Mouse (Mus musculus) c-Kit-positive CD71-positive TER-119-negative erythroid progenitor cells, embryonic 14.5 days (primary cell): ENCODE measurements around the gene Fam76a.
"Not testable (repeated sequence)": the region's sequence is repeated elsewhere in the genome, so short reads cannot be mapped to it uniquely, and the experiment has no call there.

Experiments used
- DNase-seq: peaks from one replicate; pipeline ENCODE4 v3.0.0-alpha.2; 2013; ENCODE audit warnings: low read depth

Fam76a gene

GRCm38 (mm10) chr4:132944776-132945175, 22.4 kb upstream of the Fam76a start:
- no peak for DNase-seq

GRCm38 (mm10) chr4:132944106-132944505, 21.7 kb upstream of the Fam76a start:
- DNase-seq, result no peak

GRCm38 (mm10) chr4:132943088-132943487, 20.7 kb upstream of the Fam76a start:
- no peak for DNase-seq

- no peak for DNase-seq
Measured at GRCm38 (mm10) chr4:132941012-132941729, 18.8 kb upstream of the Fam76a start.

- DNase-seq, result no peak
Measured at GRCm38 (mm10) chr4:132939421-132940127, 17.2 kb upstream of the Fam76a start.

GRCm38 (mm10) chr4:132938181-132938941, 16.0 kb upstream of the Fam76a start:
- DNase-seq, result no peak

- no peak for DNase-seq
Measured at GRCm38 (mm10) chr4:132934639-132935038, 12.3 kb upstream of the Fam76a start.

- DNase-seq, result no peak
Measured at GRCm38 (mm10) chr4:132932752-132933404, 10.5 kb upstream of the Fam76a start.

- DNase-seq, result peak; percentile 73
Measured at GRCm38 (mm10) chr4:132930784-132931183, 8.4 kb upstream of the Fam76a start.

- not testable (repeated sequence) for DNase-seq
Measured at GRCm38 (mm10) chr4:132926520-132926919, 4.2 kb upstream of the Fam76a start.

GRCm38 (mm10) chr4:132922061-132922530, 262 bp downstream of the Fam76a start:
- DNase-seq, result no peak

GRCm38 (mm10) chr4:132921488-132921887, 870 bp downstream of the Fam76a start:
- DNase-seq, result no peak

- no peak for DNase-seq
Measured at GRCm38 (mm10) chr4:132920171-132920570, 2.2 kb downstream of the Fam76a start.

GRCm38 (mm10) chr4:132918493-132918892, 3.9 kb downstream of the Fam76a start:
- not testable (repeated sequence) for DNase-seq

GRCm38 (mm10) chr4:132912156-132912555, 10.2 kb downstream of the Fam76a start:
- no peak for DNase-seq

- no peak for DNase-seq
Measured at GRCm38 (mm10) chr4:132905843-132906360, 16.5 kb downstream of the Fam76a start.

- no peak for DNase-seq
Measured at GRCm38 (mm10) chr4:132904765-132905309, 17.5 kb downstream of the Fam76a start.

GRCm38 (mm10) chr4:132904071-132904470, 18.3 kb downstream of the Fam76a start:
- no peak for DNase-seq

GRCm38 (mm10) chr4:132898197-132898596, 24.2 kb downstream of the Fam76a start:
- DNase-seq, result no peak

GRCm38 (mm10) chr4:132894402-132894801, 28.0 kb downstream of the Fam76a start:
- DNase-seq, result no peak

- no peak for DNase-seq
Measured at GRCm38 (mm10) chr4:132884844-132885374, 37.4 kb downstream of the Fam76a start.
